Mouse (Mus musculus): ENCODE data around the gene Exd2.

The Exd2 gene

GRCm38 (mm10) chr12:80462942-80463651, at the start of gene Exd2:
Exd2 (plus strand) TSS chr12:80463095.
- DNase-seq (ENCODE audit: low spot score) = peak; percentile 95

DNA sequence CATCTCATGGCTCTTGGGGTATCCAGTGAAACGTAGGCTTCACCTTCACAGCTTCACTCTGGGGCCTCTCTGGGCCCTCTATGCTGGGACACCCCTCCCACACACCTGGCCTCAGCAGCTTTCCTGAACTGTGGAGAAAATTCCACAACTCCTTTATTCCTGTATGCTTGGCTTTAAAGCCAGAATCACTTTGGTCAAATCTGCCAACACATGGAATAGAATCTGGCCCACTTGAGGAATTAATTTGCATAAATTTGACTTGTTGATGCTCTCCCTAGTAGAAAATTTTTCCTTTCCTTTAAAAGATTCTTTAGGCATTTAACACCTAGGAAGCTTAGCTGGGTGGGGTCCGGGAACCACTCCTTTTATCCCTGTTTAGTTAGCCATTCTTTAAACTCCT, 47.8 kb upstream of the Exd2 start:
- DNase-seq (ENCODE audit: low spot score) = no peak

GRCm38 (mm10) chr12:80427683-80428082, 35.2 kb upstream of the Exd2 start:
- DNase-seq (ENCODE audit: low spot score) = no peak

DNA sequence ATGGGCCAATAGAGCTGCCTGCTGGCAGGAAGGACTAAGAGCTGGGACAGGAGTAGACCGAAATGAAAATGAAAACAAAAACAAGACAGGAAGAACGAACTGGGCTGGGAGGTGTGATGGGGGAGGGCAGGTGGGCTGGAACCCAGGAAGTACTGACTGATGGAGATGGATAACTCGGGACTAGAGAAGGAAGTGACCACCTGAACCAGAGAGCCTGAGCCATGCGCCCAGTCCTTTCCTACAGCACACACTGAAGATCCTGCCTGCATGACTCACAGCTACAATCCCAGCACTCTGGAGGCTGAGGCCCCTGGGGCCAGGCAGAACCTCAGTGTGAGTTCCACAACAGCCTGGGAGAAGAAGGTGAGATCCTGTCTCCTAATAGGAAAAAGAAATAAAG, 29.6 kb upstream of the Exd2 start:
- peak; percentile 33 for DNase-seq (ENCODE audit: low spot score)

- DNase-seq (ENCODE audit: low spot score) = no peak
Observed at GRCm38 (mm10) chr12:80434601-80434960, 28.3 kb upstream of the Exd2 start.

- peak; percentile 81 for DNase-seq (ENCODE audit: low spot score)
Observed at GRCm38 (mm10) chr12:80434961-80435691, 27.8 kb upstream of the Exd2 start.

GRCm38 (mm10) chr12:80435887-80436286, 27.0 kb upstream of the Exd2 start:
- peak; percentile 17 for DNase-seq (ENCODE audit: low spot score)

- DNase-seq (ENCODE audit: low spot score) = peak; percentile 81
Observed at GRCm38 (mm10) chr12:80436336-80436976, 26.4 kb upstream of the Exd2 start, which contains the start of gene Dcaf5. Dcaf5 (minus strand) TSS chr12:80436601.

DNA sequence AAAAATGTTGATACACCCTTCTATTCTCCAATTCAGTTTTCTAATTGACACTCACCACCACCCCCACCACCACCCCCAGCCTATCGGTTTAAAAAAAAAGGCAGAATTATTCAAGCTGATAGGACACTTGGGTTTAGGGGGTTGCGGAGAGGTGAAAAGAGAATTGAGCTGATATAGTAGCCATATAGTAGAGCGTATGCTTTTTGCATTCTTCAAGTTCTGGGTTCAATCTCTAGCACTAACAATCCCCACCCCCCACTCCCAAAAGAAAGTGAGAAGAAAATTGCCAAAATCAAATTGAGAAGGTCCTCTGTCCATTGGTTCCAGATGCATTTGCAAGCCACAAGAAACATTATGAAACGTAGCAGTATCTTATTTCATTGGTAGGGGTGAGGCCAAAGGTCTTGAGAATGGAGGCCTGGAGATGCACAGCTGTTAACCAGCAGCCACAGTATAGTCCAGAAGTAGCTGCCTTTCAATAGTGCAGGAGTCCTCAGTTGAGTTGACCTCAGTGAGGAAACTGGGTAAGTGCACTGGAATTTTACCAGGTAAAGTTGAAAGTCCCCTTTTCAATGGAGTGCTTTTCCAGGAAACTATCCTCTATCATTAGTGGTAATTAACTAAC, 25.7 kb upstream of the Exd2 start:
- peak; percentile 27 for DNase-seq (ENCODE audit: low spot score)

DNA sequence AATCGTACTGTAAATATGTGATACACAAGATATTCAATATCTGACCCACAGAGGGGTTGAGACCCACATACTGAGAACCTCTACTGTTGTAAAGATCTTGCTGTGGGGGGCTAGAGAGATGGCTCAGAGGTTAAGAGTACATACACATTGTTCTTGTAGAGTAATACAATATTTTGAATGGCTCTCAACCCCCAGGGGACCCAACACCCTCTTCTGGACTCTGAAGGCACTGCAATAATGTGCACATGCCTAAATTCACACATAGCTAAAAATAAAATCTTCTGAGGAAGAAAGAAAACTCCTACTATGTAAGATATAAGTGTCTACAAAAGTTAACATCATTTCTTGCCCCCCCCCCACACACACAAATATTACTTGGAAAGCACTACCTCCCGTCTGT, 21.9 kb upstream of the Exd2 start:
- peak; percentile 24 for DNase-seq (ENCODE audit: low spot score)

- DNase-seq (ENCODE audit: low spot score) = no peak
Observed at GRCm38 (mm10) chr12:80444525-80445109, 18.3 kb upstream of the Exd2 start.

DNA sequence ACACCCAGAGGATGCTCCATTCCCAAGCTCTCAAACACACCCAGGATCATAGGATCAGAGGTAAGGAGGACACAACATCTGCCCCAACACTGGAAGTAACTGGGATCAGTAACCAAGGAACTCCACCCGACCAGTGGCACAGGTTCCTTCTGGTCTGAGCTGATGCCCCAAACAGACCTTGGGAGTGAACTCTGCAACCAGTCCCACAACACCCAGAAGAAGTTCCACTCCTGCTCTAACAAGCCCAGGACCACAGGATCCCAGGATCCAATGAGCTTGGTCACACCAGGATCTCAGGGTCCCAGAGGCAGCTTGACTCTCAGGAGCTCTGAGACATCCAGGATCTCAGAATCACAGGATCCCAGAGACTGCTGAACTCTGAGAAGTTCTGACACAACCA, 9.4 kb upstream of the Exd2 start:
- DNase-seq (ENCODE audit: low spot score) = no peak

DNA sequence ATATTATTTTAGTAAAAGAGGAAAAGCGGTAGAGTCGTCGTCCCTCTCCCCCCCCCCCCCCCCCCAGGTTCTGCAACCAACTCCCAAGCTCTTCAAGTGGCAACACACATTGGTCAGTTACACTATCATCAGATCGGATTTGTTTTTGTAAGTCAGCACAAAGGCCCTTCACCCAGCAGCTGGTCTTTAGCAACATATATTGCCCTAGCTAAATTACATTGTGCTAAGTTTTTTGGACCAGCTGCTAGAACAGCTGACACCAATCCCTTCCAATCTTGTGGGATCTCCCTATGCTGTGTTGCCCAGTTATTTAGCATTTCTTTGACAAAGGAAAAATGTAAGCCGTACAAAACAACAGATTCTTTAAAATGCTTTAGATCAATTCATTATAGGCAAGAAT, 4.9 kb upstream of the Exd2 start:
- no peak for DNase-seq (ENCODE audit: low spot score)

- DNase-seq (ENCODE audit: low spot score) = peak; percentile 37
Observed at GRCm38 (mm10) chr12:80462292-80462896, 501 bp upstream of the Exd2 start.

GRCm38 (mm10) chr12:80463666-80464269, 873 bp downstream of the Exd2 start:
- DNase-seq (ENCODE audit: low spot score) = no peak

- no peak for DNase-seq (ENCODE audit: low spot score)
Observed at GRCm38 (mm10) chr12:80470206-80470605, 7.3 kb downstream of the Exd2 start.

GRCm38 (mm10) chr12:80471926-80472325, 9.0 kb downstream of the Exd2 start:
- DNase-seq (ENCODE audit: low spot score) = peak; percentile 9

GRCm38 (mm10) chr12:80473731-80474130, 10.8 kb downstream of the Exd2 start:
- DNase-seq (ENCODE audit: low spot score) = no peak

GRCm38 (mm10) chr12:80479986-80480385, 17.1 kb downstream of the Exd2 start:
- no peak for DNase-seq (ENCODE audit: low spot score)

DNA sequence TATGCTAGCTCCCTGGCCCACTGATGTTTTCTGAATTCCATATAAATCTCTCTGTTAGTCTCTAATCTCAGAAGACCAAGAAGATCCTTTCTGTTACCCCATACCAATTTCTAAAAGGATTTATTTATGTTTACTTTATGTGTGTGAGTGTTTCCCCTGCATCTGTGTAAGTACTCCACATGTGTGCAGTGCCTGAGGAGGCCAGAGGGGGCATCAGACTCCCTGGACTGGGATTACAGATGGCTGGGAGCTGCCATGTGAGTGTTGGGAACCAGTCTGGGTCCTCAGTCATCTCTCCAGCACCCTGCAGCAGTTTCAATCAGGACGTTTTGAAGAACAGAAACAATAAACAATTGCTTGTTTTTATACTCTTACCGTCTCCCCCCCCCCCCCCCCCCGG, 20.5 kb downstream of the Exd2 start:
- no peak for DNase-seq (ENCODE audit: low spot score)

DNA sequence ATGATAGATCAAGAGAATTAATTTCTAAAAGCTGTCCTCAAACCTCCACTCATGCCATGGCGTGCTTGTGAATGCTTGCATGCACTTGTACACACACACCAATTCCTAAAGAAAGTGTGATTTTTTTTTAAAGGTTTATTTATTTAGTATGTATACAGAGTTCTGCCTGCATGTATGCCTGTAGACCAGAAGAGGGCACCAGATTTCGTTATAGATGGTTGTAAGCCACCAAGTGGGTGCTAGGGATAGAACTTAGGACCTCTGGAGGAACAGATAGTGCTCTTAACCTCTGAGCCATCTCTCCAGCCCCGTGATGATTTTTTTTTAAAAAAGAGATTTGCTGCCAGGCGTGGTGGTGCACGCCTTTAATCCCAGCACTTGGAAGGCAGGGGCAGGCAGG, 30.4 kb downstream of the Exd2 start:
- no peak for DNase-seq (ENCODE audit: low spot score)

Measured in MN1 (cell line).